Mouse (Mus musculus) testis, postnatal 10 days (tissue): ENCODE data around the gene Myo9a.

Experiments
- DNase-seq: peaks from one replicate; pipeline ENCODE4 v3.0.0; 2021; ENCODE audit warnings: low spot score

Gene Myo9a

DNA sequence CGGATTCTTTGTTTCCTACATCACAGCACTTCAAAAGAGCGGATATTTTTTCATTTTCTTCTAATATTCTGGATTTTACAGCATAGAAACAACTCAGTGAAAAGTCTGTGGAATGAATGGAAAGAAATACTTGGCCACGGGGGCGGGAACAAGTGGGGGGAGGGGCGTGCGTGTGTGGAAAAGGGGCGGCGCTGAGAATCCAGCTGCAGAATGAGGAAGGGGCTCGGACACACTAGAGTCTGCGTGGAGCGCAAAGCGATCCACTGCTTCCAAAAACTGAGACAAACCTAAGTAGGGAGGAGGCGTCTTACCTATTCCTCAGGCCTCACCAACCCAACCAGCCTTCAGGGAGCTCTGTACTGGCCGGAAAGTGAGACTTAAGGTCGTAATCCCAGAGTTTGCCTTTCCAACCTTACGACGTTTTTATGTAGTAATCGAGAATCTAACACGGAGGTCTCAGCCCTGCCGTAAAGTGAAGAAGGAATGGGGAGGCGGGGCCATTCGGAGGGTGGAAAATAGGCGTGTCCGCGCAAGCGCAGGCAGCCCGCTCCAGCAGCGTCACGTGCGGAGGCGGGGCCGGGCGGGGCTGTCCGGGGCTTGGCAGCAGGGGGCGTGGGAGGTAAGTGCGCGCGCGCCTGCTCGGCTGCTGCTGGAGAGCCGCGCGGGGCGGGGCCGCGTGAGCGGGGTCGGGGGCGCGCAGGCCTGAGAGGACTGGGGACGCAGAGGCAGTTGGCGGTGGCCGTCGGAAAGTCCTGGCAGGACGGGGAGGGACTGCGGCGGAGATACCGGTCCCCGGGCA lies at the start of gene Myo9a, which contains the start of gene Senp8:
Myo9a (plus strand) TSS at position 630 of the 799 bp plus-strand sequence.
Senp8 (minus strand) TSS at position 444 of the 799 bp plus-strand sequence.
- peak; percentile 100 for DNase-seq

DNA sequence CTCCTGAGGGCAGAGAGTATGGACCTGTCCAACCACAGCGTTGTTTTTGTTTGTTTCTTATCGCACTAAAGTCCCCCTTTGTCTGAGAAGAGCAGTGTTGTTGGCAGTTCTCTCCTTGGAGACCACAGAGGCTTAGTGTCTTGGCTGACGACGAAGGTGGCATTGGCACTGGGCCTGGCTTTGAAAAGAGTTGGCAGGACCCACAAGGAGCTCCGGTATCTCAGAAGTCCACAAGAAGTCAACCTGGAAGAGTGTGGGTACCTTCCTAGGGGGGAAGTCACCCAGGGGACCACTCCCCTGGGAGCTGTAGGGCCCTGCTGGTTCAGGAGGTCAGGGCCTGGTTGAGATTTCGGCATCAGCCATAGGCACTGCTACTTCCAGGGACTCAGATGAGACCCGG lies 49.6 kb upstream of the Myo9a start:
- peak; percentile 47 for DNase-seq

DNA sequence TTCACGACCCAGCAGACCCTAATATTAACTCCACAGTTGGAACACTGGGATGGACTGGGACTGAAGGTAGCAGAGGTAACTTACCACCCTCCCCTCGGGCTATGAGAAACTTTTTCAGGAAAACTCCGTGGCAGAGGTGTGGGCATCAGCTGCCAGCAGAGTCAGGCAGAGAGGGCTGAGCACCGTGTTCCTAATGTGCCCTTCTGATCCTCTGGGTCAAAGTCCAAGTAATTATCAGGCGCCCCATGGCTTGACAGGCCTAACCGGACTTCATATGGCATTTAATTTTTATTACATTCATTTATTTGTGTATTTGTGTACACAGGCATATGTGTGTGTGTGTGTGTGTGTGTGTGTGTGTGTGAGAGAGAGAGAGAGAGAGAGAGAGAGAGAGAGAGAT lies 47.6 kb upstream of the Myo9a start:
- DNase-seq, result no peak

DNA sequence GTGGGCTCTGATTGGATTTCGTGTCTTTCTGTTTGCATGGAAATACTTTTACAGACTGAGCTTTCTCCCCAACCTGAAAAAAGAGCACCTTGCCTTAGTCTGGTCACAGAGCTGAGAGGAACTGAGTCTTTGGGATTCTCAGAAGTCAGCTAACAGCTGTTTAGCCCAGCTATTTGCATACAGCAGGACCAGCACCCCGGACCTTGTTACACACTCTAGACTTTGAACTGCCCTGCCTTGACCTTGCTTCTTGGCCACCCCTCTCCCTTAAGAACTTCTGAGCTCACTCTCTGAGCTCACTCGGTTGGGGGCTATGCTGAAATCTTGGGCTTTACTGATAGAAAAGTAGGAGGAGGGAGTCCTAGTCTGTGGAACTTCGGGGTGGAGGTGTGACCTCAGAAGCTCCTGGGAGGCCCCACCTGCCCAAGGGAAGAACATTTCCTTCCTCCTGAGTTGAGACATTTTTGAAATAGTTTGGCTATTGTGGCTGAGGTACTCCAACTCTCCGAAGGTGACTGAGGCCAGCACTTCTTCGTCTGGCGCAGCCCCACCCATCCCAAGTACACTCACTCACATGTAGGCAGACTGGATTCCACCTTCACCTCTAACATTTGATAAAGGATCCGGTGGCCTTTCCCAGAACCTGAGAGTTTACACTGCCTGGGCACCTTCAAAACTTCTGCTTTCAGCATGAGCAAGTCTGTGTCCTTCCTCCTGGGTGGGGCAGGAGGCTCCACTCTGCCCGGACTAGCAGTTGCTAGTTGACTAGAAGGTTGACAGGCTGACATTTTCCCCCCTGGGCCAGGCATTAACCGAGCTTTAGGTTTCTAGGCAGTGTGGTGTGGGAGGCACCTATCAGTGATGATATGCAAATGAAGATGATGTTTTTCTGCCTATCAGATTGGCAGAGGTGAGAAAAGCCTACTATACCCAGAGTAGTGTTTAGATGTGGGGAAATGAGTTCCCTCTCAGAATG lies 43.6 kb upstream of the Myo9a start:
- DNase-seq, result no peak

DNA sequence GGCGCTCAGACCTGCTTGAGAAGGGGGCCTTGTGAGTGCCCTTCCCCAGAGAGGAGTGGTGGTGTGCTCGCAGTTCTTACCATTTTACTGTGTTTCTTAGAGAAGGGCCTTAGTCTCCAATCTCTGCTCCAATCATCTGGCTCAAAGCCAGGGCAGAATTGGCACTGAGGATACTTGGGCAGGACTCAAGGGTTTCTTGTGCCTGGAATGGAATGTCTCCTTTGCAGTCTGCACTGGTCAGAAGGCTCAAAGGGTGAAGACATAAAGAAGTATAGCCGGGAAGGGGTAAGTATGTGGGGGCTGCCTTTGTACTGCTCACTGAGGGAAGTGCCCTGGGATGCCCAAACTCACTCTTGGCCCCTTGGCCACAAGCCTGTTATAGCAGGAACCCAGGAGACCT lies 41.5 kb upstream of the Myo9a start:
- DNase-seq, result peak; percentile 60

DNA sequence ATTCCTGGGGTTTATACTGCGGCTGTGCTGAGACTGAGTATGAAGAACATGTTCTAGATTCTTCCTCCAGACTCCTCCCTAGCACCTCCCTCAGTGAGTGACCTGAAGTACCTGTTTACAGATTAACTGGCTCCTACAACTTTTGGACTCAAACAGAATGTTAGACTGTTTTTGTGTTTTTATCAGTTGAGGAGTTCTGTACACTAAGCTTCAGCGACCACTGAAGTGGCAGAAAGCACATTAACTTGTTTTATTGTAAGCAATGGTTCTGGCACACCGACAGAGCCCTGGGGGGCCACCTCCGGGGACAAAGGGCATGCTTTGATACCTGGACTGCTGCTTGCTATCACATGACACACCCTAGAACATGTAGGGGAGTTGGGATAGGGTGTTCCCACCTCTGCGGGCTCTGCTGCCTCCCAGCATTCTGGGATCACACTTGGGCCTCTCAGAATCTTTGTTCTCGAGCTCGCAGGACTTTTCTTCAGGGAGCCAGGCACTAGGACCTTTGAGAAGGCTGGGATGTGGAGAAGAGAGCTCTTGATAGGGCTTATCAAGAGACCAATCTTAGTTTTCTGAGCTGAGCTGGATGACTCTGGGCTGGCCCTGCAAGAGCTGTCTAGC lies 34.3 kb upstream of the Myo9a start:
- DNase-seq, result no peak

DNA sequence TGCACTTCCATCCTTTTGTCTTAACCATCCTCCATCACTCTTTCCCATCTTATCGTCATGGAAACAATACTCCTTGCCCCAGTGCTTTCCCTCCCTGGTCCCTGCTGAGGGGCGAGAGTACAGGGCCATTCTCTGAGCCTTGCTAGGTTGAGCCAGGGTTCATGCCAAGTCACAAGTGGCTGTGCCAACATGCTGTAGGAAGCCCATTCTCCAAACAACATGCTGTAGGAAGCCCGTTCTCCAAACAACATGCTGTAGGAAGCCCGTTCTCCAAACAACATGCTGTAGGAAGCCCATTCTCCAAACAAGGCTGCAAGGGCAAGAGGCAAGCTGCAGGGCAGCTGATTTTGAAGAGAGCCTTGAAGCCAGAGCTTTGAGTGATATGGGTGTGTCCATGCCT lies 32.5 kb upstream of the Myo9a start:
- DNase-seq, result no peak

DNA sequence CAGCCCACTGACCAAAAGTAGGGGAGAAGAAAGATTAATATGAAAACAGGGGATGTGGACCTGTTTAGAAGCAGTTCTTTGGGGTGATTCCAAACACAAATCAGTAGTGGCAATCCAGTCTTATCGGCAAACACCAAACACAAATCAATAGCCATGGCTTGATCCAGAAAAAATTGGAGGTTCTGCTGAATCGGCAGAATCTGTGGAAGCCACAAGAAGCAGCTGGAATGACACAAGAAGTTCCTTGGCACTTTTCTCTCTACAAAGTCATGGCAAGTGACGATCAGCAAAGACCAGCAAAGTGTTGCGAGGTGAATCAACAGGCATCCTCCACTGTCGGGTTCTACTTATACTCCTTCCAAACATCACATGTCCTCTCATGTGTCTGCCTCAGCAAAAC lies 29.6 kb upstream of the Myo9a start:
- DNase-seq, result no peak

DNA sequence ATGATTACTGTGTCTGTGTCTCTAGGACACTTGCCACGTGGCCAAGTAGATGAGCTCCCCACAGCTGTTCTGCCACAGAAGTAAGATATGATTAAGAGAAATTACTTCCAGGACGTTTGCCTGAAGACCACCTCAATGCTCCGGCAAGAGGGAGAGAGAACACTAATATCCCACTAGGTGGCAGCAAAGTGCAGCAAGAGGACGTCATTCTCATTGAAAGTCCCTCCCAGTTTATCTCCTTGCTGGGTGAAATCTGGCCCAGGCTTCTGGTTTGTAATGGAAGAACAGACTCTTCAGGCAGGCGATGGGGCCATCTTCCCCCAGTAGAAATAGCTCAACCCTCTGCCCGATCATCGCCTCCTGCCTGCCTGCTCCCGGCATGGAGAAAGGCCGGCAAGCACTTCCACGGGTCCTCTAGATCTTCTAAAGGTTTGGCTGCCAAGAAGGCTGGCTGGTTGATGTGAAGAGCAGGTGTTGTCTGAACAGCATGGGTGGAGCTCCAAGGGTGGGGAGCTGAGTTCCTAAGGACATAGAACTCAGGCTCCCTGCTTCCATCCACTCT lies 27.5 kb upstream of the Myo9a start:
- peak; percentile 67 for DNase-seq

DNA sequence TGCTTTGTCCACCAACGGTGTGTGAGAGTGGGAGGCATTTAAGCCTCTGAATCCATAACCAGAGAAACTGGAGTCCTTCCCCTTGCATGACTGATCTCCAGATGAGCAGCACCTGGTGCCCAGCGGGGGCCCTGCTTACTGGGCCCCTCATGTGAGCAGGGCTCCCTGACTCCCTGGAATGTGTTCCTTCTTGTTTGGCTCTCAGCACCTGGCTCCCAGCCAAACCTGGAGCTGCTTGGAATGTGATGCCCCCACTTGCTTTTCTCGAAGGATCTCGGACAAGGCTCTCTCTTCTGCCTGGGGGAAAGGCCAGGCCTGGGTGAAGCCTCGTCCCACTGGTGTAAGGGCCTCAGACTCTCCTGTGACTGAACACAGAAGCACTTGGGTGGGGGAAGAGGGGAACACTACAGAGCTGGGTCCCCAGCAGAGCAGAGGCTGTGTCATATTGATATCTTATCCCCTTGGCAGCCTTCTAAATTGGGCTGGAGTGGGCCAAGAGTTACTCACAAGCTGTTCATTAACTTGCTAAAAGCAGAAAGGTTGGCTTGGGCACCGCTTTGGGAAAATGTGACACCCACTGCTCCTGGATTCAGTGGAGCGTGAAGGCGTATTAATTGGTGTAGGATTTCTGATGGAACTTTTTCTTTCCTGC lies 26.8 kb upstream of the Myo9a start:
- peak; percentile 71 for DNase-seq

DNA sequence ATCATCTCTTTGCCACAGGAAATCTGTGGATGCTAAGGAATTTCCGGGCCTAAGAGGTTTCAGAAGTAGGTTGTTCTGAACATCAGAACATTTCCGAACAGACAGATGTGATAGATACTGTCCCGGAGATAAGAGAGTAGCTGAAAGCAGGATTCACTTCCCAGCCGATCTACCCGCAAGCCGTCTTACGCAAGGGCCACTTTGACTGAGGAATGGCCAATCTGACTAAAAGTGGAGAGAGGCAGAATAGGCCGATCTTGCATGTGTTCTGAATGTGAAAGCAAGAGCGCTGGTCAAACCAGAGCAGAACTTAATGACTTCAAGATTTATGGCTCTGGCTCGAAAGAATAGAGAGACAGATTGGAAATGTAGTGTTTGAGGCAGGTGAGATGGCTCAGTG lies 25.2 kb upstream of the Myo9a start:
- no peak for DNase-seq

DNA sequence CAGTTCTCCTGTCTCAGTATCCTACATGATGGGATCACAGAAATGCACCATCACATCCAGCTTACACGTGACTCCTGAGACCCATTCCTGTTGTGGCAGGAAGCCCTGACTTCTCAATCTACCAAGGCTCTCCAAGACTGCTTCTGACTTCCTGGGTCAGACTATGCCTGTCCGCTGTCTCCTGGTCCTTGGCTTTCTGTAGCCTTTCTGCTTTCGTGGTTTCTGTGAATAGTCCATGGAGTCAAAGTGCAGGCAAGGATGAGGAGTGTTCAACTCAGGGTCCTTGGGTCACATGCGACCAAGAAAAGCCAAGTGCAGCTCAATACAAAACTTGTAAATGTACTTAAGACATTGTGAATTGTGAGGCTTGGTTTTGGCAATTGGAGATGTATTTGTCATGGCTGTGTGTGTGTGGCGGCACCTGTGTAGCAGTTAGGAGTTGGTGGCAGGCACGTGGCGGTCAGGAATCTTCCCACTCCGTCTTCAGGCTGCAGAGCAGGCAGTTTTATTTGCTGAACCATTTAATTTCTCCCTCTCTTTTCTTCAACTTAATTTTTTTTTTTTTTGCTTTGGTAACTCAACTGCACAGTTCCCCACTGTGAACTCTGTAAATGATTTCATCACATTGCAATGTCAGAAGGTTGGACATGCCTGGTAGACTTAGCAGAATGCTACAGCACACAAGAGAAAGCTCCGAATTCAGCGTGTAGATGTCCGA lies 23.0 kb upstream of the Myo9a start:
- DNase-seq, result no peak

DNA sequence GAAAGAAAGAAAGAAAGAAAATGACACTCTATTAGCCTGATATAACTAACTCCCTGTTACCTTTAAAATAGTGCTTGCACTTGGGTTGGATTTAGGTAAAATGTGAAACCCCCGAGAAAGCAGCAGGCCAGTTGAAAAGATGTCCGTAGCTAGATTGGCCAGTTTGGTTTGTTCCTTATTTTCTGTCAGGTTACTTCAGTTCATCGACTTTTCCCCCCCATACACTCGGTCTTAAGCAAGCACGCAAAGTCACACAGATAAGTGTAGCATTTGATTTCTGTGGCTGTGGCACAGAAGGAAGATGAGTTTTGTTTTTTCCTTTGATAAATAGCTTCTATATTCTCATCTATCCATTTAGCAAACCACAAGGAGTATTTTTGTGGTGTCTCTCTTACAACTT lies 19.6 kb upstream of the Myo9a start:
- DNase-seq, result no peak

DNA sequence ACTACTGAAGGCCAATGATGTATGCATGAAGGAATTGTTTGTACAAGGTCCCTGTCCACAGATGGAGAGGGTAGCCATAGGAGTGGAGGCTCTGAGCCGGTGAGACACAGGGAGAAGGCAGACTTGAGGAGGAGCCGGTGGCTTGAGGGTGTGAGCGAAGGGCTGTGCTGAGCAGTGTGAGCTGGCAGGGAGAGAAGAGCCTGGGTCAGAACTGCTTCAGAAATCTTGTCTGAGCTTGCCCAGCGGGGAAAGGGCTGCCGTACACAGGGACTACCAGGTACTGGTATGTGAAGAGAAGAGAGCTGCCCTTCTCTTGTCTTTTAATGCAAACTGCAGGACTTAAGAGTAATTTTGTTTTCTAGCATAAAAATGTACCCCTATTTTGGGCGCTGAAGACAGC lies 17.6 kb upstream of the Myo9a start:
- no peak for DNase-seq

DNA sequence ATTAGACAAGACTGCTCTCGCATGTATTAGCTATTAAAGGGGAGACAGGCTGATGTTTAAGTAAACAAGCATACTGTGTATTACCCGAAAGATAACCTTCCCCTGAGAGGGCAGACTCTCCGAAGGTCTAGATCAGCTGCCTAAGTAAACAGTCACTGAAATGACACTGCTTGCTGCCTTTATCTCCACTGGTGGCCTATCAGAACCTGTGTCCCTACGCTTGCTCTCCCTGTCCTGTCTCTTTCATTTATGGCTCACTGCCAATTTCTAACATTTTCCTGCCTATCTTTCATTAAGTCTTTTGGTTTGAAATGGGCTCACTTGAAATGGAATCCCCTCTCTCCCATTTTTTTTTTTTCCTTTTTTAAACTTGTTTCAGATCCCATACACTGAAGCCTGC lies 15.3 kb upstream of the Myo9a start:
- no peak for DNase-seq

DNA sequence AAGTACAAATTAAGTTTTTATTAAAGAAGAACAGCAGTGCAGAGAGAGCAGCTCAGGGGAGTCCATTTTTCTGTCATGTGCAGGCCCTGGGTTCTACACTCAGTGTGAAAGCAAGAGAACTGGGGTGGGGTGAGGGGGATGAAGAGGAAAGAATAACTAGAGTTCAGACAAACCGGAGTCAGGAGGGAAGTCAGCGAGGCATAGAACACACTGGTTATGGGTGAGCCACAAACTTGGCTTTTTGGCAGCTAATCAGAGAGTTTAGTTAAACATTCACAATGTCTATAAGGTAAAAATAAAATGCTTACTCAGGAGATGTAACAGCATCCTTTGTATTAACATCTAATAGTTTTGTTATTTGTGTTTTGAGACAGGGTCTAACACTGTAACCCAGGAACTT lies 10.1 kb upstream of the Myo9a start:
- no peak for DNase-seq

DNA sequence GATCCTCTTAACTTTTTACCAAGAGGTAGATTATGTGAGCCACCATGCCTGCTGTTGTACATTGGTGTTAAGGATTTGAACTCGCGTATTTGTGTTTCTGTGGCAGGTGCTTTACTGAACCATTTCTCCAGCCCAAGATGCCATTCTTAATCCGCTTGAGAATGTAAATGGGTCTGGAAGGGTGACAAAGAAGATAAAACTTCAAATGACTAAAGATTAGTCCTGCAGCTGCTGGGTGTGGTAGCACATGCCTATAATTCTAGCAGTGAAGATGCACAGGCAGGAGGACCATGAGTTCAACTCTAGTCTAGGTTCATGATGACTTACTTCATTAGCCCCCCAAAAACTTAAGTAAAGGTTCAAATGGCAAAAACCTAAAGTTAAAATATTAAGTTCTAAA lies 6.8 kb upstream of the Myo9a start:
- DNase-seq, result no peak

DNA sequence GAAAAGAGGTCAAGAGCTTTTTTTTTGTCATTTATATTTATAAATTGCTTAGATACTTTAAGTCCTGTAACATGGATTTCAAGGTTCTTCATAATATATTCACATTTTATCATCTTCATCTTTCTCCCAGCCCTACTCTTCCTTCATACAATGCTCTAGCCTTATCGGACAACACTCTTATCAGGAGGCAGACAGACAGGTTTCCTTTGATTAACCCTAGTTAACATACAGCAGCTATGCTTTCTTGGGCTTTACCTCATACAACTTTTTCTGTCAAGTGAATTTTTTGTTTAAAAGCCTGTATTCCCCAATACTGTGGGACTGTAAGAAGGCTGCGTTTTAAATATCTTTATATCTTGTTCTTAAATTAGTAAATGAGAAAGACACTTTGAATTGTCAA lies 2.3 kb upstream of the Myo9a start:
- DNase-seq, result no peak

DNA sequence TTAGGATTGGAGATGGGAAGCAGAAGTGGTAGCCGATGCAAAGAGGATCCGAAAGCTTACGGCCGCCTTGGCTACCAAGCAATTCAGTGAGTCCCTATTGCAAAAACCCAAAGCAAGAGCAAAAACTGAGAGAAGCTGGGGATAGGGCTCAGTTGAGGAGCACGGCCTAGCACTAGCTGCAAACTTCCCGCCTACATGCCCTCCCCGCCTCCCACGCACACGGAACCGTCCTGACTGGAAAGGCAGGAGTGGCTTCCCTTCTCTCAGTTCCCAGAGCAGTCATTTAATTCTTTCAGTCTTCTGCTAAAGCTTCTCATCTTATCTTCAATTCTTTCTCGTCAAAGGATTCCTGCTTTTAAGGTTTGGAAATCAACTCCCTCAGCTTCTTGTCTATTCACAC lies 1.7 kb upstream of the Myo9a start:
- peak; percentile 83 for DNase-seq

DNA sequence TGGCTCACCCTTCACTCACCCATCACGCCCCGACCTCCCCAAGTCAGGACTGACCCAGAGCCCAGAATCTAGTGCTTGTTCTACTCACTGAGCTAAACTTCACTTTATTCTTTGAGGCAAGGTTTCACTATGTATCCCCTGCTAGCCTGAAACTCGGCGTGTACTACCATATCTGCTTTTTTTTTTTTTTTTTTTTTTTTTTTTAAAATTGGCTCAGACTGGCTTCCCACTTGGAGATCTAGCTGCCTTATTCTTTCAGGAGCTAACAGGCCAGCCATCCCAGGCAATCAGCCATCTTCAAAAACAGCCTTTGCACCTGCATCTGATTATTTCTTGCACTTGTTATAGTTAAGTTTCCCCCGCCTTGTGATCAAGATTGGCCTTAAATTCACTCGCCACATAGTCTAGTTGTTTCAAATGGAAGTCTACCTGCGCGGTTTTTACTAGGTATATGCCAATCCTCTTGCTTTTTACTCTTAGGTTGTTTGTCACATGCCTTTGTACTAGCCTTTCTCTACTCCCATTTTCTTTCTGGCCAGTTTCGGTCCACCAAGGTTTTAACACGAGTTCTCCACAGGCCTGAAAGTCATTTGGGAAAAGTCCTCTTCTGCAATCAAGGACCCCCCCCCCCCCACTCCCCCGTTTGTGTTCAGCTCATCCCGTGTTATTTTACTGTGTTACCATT lies 973 bp upstream of the Myo9a start:
- DNase-seq, result no peak
